Mouse (Mus musculus): ENCODE data around the gene I830077J02Rik.
"Not testable (repeated sequence)": the region's sequence is repeated elsewhere in the genome, so short reads cannot be mapped to it uniquely, and the experiment has no call there.

I830077J02Rik gene

GRCm38 (mm10) chr3:105932240-105933071 is at the start of gene I830077J02Rik:
Gene I830077J02Rik, minus strand, starts transcription at chr3:105932664.
- no peak for DNase-seq

DNA sequence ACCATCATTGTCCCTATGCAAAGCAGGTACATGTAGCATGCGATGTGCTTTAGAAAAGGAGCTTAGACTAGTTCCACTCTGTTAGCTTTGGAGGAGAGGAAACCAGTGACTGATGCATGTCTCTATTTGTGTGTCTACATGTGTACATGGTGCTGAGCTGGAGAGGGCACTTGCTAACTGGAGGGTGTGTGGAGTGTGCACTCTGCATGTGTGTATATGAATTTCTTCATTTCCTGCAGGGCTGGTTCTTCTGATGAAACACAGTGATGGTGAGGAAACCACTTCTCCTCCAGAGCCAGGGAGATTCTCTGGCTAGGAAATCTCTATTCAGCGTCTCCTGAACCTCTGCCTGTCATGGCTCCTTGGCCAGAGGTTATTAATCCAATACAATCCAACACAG is 41.7 kb upstream of the I830077J02Rik start:
- DNase-seq = no peak

DNA sequence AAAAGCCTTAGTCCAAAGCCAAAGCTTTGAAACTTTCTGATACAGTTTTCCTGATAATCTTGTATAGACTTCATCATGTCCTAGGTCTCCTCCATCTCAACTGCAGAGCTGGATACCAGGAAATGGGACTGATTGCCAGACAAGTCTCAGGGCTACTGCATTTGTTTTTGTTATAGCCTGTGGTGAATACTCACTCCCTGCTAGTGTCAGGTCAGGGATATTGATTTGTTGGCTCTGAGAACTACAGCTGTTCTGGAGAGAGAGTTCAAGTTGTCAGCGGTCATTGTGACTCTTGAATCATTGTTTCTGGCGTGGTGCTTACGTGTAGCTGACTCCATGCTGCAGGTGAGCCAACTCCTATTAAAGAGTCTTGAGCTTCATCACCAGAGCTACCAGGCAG is 40.9 kb upstream of the I830077J02Rik start, which contains the start of gene Ovgp1:
Ovgp1 (plus strand) TSS at position 301 of the 400 bp plus-strand sequence.
- DNase-seq = no peak

- no peak for DNase-seq
These were observed 39.5 kb upstream of the I830077J02Rik start for GRCm38 (mm10) chr3:105971831-105972446.

DNA sequence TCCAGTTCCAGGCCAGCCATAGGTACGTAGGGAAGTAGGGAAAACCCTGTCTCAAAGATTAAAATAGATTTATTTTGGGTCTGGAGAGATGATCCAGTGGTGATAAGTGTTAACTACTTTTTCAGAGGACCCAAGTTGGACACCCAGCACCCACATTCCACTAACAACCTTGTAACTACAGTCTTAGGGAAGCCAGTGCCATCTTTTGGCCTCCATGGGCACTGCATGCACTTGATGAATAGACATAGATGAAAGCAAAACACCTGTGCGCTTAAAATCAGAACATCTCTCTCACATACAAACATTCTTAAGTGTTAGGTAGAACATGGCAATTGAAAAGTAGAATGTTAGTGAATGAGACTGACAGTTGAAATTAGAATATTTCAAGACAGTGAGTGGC is 28.2 kb upstream of the I830077J02Rik start:
- no peak for DNase-seq

- no peak for DNase-seq
These were observed 27.5 kb upstream of the I830077J02Rik start, which contains the start of gene Atp5f1 for GRCm38 (mm10) chr3:105959999-105960398. Gene Atp5f1, minus strand, starts transcription at chr3:105960099.

GRCm38 (mm10) chr3:105959585-105959984 is 27.1 kb upstream of the I830077J02Rik start:
- no peak for DNase-seq

DNA sequence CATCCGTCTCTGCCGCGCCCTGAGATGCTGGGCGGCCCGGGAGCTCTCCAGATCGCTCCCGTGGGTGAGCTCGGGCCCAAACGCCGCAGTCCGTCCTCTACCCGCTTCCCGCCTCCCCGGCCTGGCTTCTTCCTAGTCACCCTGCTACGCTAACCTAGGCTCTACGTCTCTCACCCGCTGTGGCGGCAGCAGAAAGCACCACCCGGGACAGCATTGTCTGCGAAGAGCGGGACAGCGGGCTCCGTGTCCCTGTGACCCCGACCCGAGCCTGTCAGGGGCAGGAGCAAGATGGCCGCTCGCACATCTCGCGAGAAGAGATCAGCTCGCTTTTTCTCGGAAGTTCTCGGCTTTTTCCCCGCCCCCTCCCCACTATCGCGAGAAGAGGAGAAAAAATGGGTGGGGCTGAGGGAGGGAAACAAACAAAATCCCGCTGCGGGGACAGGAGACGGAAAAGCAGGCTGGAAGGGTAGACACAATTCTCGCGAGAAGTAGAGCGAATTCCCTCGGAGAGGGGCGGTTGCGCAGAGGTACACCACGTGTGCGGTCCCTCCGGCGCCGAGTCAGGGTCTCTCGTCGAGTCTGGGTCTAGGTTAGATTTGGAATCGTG is 26.6 kb upstream of the I830077J02Rik start, which contains the start of gene Wdr77:
Wdr77 (plus strand) TSS at position 396 of the 607 bp plus-strand sequence.
- DNase-seq = peak; percentile 92

DNA sequence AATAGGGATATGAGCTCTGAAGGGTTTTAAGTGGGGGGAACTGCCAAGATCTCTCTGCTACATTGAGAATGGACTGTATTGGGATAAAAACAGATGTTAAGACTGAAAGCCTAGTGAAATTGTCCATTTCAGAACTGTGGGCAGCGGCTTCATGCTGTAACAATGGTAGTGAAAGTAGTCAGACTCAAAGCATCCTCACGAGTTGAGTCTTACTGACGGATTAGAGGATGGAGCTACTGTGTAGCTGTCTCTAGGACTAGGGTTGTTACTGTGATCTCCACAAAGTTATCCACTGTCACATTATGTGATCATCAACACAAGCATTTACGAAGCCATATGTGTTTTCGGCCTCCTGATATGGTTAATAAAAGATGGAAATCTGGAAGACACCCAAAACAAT is 25.7 kb upstream of the I830077J02Rik start:
- DNase-seq = no peak

DNA sequence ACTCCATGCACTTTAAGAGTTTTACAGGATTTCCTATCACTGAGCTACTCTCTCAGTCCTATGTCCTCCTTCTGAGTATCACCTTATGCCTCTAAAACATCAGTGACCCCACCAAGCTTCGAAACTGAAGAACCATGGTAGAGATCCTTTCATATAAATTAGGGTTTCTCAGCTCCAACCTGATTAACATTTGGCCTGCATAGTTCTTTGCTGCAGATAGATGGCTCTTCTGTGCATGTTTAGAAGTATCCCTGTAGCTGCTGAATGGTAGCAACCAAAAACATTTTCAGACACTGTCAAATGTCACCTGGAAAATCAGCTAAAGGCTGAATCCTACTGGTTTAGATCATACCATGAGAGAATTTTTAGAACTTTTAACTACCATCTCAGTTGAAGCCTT is 24.8 kb upstream of the I830077J02Rik start:
- DNase-seq = no peak

- DNase-seq = no peak
These were observed 18.9 kb upstream of the I830077J02Rik start for GRCm38 (mm10) chr3:105951348-105951747.

DNA sequence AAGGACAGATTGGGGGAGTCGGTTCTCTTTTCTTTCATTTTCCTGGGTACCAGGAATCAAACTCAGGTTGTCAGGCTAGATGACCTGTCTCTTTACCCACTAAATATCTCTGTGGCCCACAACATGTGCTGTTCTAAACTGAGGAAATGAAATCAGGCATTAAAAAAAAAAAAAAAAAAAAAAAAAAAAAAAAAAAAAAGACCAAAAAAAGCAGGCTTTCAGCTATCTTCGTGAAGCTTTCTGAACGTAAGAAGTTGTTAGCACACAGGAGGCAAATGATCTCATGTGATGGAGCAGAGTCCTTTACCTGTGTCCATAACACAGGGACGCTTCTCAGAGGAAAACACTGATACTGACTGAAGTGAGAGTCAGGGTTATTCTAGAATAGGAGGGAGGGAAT is 3.6 kb upstream of the I830077J02Rik start:
- DNase-seq = no peak

DNA sequence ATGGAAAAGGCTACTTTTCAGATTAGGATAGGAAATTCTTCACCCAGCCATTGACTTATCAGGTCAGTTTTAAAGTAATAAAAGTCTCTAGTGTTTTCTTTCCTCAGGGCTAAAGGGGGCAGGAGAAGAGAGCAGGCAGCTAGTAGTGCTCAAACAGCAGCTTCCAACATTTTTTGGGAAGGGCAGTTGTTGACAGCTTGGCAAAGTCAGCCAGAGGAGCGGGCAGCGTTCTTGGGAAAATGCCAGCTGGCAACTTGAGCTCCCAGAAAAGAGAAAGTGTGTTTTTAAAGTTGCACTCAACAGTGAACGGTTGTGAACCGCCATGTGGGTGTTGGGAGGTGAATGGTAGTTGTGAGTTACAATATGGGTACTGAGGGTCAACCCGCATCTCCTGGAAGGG is 2.6 kb upstream of the I830077J02Rik start:
- peak; percentile 25 for DNase-seq

GRCm38 (mm10) chr3:105933926-105934325 is 1.5 kb upstream of the I830077J02Rik start:
- DNase-seq = no peak

GRCm38 (mm10) chr3:105931095-105931494 is 1.4 kb downstream of the I830077J02Rik start:
- no peak for DNase-seq

GRCm38 (mm10) chr3:105929821-105930220 is 2.6 kb downstream of the I830077J02Rik start:
- DNase-seq = no peak

GRCm38 (mm10) chr3:105928781-105929180 is 3.7 kb downstream of the I830077J02Rik start:
- DNase-seq = no peak

GRCm38 (mm10) chr3:105928195-105928569 is 4.3 kb downstream of the I830077J02Rik start:
- no peak for DNase-seq

DNA sequence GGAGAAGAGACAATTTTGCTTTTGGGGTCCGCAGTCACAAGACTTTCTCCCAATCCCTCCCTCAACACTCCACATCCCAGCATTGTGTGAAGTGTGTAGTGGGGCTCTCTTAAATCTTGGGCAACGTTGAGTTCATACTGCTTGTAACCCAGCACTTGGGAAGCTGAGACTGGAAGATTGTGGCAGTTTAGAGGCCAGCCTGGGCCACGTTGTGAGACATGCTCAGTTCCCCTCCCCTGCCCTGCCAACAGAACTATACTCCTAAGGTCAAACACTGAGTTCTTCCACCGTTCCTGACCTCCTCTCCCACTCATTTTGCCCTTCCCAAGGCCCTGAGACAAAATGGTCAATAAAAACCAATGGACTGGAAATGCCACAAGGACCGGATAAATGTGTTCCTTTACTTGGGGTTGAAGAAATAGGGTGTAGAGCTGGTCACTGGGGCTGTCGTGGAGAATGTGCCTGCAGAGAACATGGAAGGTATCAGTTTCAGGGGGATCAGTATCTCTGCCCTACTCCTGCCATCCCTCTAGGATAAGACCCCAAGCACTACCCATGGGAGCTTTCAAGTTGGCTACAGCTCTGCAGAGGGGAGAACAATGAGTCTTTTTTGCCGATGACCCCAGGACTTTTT is 4.8 kb downstream of the I830077J02Rik start:
- DNase-seq = no peak

DNA sequence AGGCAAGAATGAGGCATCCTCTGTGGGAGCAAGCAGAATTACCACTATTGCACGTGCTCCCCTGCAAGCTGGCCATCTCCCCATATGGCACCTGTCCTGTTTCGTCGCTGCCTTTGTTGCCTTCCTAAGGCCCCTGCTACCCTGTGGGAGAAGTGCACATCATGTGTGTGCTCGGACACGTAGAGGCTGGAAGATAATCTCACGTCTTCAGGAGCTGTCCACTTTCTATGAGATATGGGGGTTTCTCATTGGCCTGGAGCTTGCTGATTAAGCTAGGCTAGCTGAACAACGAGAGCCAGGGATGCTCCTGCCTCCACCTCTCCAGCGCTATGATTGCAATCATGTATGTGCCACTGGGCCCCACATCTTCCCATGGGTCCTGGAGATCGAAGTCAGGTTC is 7.8 kb downstream of the I830077J02Rik start:
- DNase-seq = no peak

DNA sequence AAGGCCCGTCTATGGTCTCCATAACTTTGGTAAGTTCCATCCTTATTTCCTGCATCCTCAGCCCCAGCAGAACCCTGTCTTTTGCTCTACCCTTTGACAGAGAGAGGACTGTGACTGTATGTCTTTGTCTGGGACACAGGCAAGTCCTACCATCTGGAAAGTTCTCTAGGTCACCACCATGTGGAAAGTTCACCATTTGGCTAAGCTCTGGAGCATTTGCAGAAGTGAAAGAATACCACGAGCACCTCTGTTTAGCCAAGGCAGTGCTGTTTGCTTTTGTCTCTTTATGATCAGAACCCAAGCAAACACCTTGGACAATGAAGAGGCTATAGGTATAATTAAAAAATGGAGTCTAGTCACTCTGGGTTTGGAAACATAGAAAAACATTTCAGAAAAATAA is 10.5 kb downstream of the I830077J02Rik start:
- no peak for DNase-seq

GRCm38 (mm10) chr3:105920743-105921142 is 11.7 kb downstream of the I830077J02Rik start:
- DNase-seq = not testable (repeated sequence)

DNA sequence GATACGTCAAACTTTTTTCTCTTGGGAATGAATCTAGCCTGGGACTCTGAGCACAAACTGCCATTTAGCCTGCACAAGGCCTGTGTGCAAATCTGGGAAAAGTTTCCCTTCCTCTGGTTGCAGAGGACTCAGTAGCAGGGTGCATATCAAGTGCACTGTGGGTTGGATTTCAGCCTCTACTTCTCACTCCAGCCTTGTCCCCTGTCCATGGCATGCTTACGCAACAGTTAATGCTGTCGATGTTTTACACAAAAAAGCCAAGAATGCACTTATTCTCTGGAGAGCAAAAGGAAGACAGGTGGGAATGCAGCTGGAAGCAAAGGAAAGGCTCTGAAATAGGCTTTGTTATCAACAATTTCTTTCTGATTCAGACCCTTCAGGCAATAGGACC is 14.1 kb downstream of the I830077J02Rik start:
- DNase-seq = no peak

All from right cerebral cortex, postnatal 14 days (tissue).